Comparison of ENCODE assay signal across 24 mouse cellular contexts in genomic region chr9:50594794-50595417, GRCm38 (mm10). TPM values are rescaled to one million over a fixed set of nuclear protein-coding genes. Genes with fewer than 3 reads are reported as not detected.
DNase-seq lines count a peak whose midpoint lies in the region; ATAC-seq and TF ChIP-seq lines count a peak whose summit lies in the region.
"Had no signal": no experiment of that assay in that cellular context is flagged by ENCODE, and none has a peak within 500 bp of the region (broad histone marks: within the 10 kb centered on the region; RNA-seq: fewer than 3 reads in every experiment).

No protein-coding gene starts in this region.

- no peak overlapping the region for H3K4me3 ChIP-seq in intestine, embryonic 15.5 days (replicated peaks)
- no peak overlapping the region for H3K4me3 ChIP-seq in liver, adult 2 months (ENCODE audit: insufficient read depth, low read depth, low read length)
- H3K4me3 ChIP-seq in stomach, embryonic 14.5 days (ENCODE audit: low read depth, low read length) = no peak overlapping the region
- H3K4me3 ChIP-seq in forebrain, embryonic 16.5 days (replicated peaks; ENCODE audit: low read length) = no peak overlapping the region
- H3K4me3 ChIP-seq: embryonic facial prominence, embryonic 15.5 days; forebrain, embryonic 12.5 days; heart, adult 2 months; hindbrain, embryonic 15.5 days; limb, embryonic 13.5 days; midbrain, embryonic 12.5 days; myocyte had no signal

- TF ChIP-seq POLR2A in liver, adult 2 months (IDR thresholded peaks at IDR 0.05; ENCODE audit: extremely low read depth, insufficient read depth, low read length) = no peak

- H3K4me2 ChIP-seq in intestine, embryonic 15.5 days (replicated peaks) = no peak overlapping the region
- no peak overlapping the region for H3K4me2 ChIP-seq in stomach, embryonic 14.5 days (replicated peaks; ENCODE audit: low read depth, low read length)
- H3K4me2 ChIP-seq in forebrain, embryonic 16.5 days (ENCODE audit: low read length) = no peak overlapping the region
- H3K4me2 ChIP-seq: embryonic facial prominence, embryonic 15.5 days; forebrain, embryonic 12.5 days; hindbrain, embryonic 15.5 days; limb, embryonic 13.5 days; midbrain, embryonic 12.5 days had no signal

- peak; percentile 80 for ATAC-seq in intestine, embryonic 15.5 days
- 0 out of 2 replicates have a peak, but pooled peaks have one; percentile 37 for ATAC-seq in stomach, embryonic 14.5 days (ENCODE audit: insufficient number of reproducible peaks, insufficient read depth, low FRiP score, low read depth)
- ATAC-seq in forebrain, embryonic 16.5 days = no peak

- H3K27me3 ChIP-seq in intestine, embryonic 15.5 days (replicated peaks) = no peaks in the 10 kb centered on the region
- no peaks in the 10 kb centered on the region for H3K27me3 ChIP-seq in liver, adult 2 months (ENCODE audit: control insufficient read depth, insufficient read depth, low read length)
- no peaks in the 10 kb centered on the region for H3K27me3 ChIP-seq in stomach, embryonic 14.5 days (ENCODE audit: control insufficient read depth, insufficient read depth, low read length)
- no peaks in the 10 kb centered on the region for H3K27me3 ChIP-seq in forebrain, embryonic 16.5 days (replicated peaks; ENCODE audit: control insufficient read depth, insufficient read depth, low read length)
- H3K27me3 ChIP-seq: embryonic facial prominence, embryonic 15.5 days; forebrain, embryonic 12.5 days; hindbrain, embryonic 15.5 days; limb, embryonic 13.5 days; midbrain, embryonic 12.5 days had no signal

- no peak overlapping the region for H3K9ac ChIP-seq in intestine, embryonic 15.5 days
- 0 out of 2 replicates have a peak overlapping the region, but pooled peaks have one; percentile 3 for H3K9ac ChIP-seq in liver, adult 2 months (ENCODE audit: low read depth, low read length)
- no peak overlapping the region for H3K9ac ChIP-seq in stomach, embryonic 14.5 days (replicated peaks; ENCODE audit: low read depth, low read length)
- H3K9ac ChIP-seq in forebrain, embryonic 16.5 days (replicated peaks; ENCODE audit: low read depth, low read length) = no peak overlapping the region
- H3K9ac ChIP-seq: embryonic facial prominence, embryonic 15.5 days; forebrain, embryonic 12.5 days; hindbrain, embryonic 15.5 days; limb, embryonic 13.5 days; midbrain, embryonic 12.5 days had no signal

- H3K36me3 ChIP-seq in intestine, embryonic 15.5 days = peaks cover 32% of the 10 kb centered on the region
- H3K36me3 ChIP-seq in liver, adult 2 months (ENCODE audit: control insufficient read depth, insufficient read depth, low read length) = peaks cover 34% of the 10 kb centered on the region
- H3K36me3 ChIP-seq in stomach, embryonic 14.5 days (ENCODE audit: control insufficient read depth, insufficient read depth, low read length) = peaks cover 36% of the 10 kb centered on the region
- peaks cover 14% of the 10 kb centered on the region for H3K36me3 ChIP-seq in forebrain, embryonic 16.5 days (ENCODE audit: control insufficient read depth, insufficient read depth)

- no peak for TF ChIP-seq CTCF in liver, adult 2 months (IDR thresholded peaks at IDR 0.05; ENCODE audit: low read depth, low read length)

- DNase-seq in kidney, adult 9 months = peak; percentile 61
- DNase-seq in liver, adult 2 months (ENCODE audit: extremely low read depth, low read depth, low spot score) = peak; percentile 87
- DNase-seq in frontal cortex, postnatal 10 days (ENCODE audit: low spot score in 2 of 2) = no peak
- no peak for DNase-seq in heart, postnatal 36 days
- DNase-seq: adrenal gland, adult 8-10 months; cerebellum, adult 8-10 months; heart, adult 2 months; heart, postnatal 10 days; lung, postnatal 4 days; right cerebral cortex, adult 18-20 months had no signal

- H3K4me1 ChIP-seq in intestine, embryonic 15.5 days (replicated peaks) = no peaks in the 10 kb centered on the region
- H3K4me1 ChIP-seq in liver, adult 2 months (ENCODE audit: control insufficient read depth, insufficient read depth, low read length) = peaks cover 11% of the 10 kb centered on the region; the same call in 1 of the 2 replicates
- H3K4me1 ChIP-seq in stomach, embryonic 14.5 days (ENCODE audit: control insufficient read depth, insufficient read depth, low read length) = no peaks in the 10 kb centered on the region
- H3K4me1 ChIP-seq in forebrain, embryonic 16.5 days (replicated peaks; ENCODE audit: control insufficient read depth, insufficient read depth, low read length) = no peaks in the 10 kb centered on the region
- H3K4me1 ChIP-seq: embryonic facial prominence, embryonic 15.5 days; forebrain, embryonic 12.5 days; hindbrain, embryonic 15.5 days; limb, embryonic 13.5 days; midbrain, embryonic 12.5 days had no signal

- H3K79me2 ChIP-seq in liver, adult 2 months (ENCODE audit: control insufficient read depth, insufficient read depth, low read length) = no peaks in the 10 kb centered on the region

- intact Hi-C loops in heart, postnatal 36 days (cut with DNase I) = no loop called here

- WGBS in intestine, embryonic 15.5 days = 67% methylated on average over 12 of the region's 12 CpGs
- WGBS in liver, adult 2 months = 27% methylated on average over 12 of the region's 12 CpGs
- WGBS in stomach, embryonic 14.5 days = 63% methylated on average over 12 of the region's 12 CpGs
- WGBS in forebrain, embryonic 16.5 days = 79% methylated on average over 12 of the region's 12 CpGs

- H3K9me3 ChIP-seq in intestine, embryonic 15.5 days = no peaks in the 10 kb centered on the region
- no peaks in the 10 kb centered on the region for H3K9me3 ChIP-seq in stomach, embryonic 14.5 days (ENCODE audit: control insufficient read depth, low read depth, low read length)
- H3K9me3 ChIP-seq in forebrain, embryonic 16.5 days (ENCODE audit: control insufficient read depth, low read length) = no peaks in the 10 kb centered on the region
- H3K9me3 ChIP-seq: embryonic facial prominence, embryonic 15.5 days; forebrain, embryonic 12.5 days; G1E; hindbrain, embryonic 15.5 days; limb, embryonic 13.5 days; midbrain, embryonic 12.5 days had no signal

- H3K27ac ChIP-seq in intestine, embryonic 15.5 days = peak overlapping the region; percentile 40
- peak overlapping the region; percentile 67 for H3K27ac ChIP-seq in liver, adult 2 months (replicated peaks; ENCODE audit: insufficient read depth, low read depth, low read length)
- no peak overlapping the region for H3K27ac ChIP-seq in stomach, embryonic 14.5 days (ENCODE audit: low read length)
- no peak overlapping the region for H3K27ac ChIP-seq in forebrain, embryonic 16.5 days (ENCODE audit: low read length)
- H3K27ac ChIP-seq: embryonic facial prominence, embryonic 15.5 days; forebrain, embryonic 12.5 days; heart, adult 2 months; hindbrain, embryonic 15.5 days; limb, embryonic 13.5 days; midbrain, embryonic 12.5 days had no signal

RNA-seq across cellular contexts. Expression of gene Sdhd, which starts 8.7 kb away (rescaled TPM):
- 544 and 560 TPM in 2 replicates for polyA plus RNA-seq in intestine, embryonic 15.5 days (2015; fragmentation: Nextera tagmentation; extraction: Ambion mirVana)
- total RNA-seq in liver, adult 2 months (2014; rRNA removed) = 339 and 354 TPM in 2 replicates
- polyA plus RNA-seq in liver, adult 2 months (2012; rRNA removed) = 363 and 441 TPM in 2 replicates
- 295 and 307 TPM in 2 replicates for polyA plus RNA-seq in stomach, embryonic 14.5 days (2014; fragmentation: Nextera tagmentation; extraction: Ambion mirVana)
- 100 to 1,000 TPM; 693 to 712 TPM for total RNA-seq in heart, postnatal 36 days (2021)
- polyA plus RNA-seq in forebrain, embryonic 16.5 days (2015; fragmentation: Nextera tagmentation; extraction: Ambion mirVana) = 205 and 215 TPM in 2 replicates

RNA-seq across cellular contexts. Expression of gene Timm8b, which starts 8.8 kb away (rescaled TPM):
- polyA plus RNA-seq in intestine, embryonic 15.5 days (2015; fragmentation: Nextera tagmentation; extraction: Ambion mirVana) = 314 TPM in 2 replicates
- total RNA-seq in liver, adult 2 months (2014; rRNA removed) = 179 and 215 TPM in 2 replicates
- polyA plus RNA-seq in liver, adult 2 months (2012; rRNA removed) = 63.0 and 81.3 TPM in 2 replicates
- 272 and 288 TPM in 2 replicates for polyA plus RNA-seq in stomach, embryonic 14.5 days (2014; fragmentation: Nextera tagmentation; extraction: Ambion mirVana)
- total RNA-seq in heart, postnatal 36 days (2021) = 100 to 1,000 TPM; 271 to 284 TPM
- 308 and 327 TPM in 2 replicates for polyA plus RNA-seq in forebrain, embryonic 16.5 days (2015; fragmentation: Nextera tagmentation; extraction: Ambion mirVana)

RNA-seq across cellular contexts. Expression of gene Pih1d2, which starts 22.2 kb away (rescaled TPM):
- polyA plus RNA-seq in intestine, embryonic 15.5 days (2015; fragmentation: Nextera tagmentation; extraction: Ambion mirVana) = 2.1 and 2.9 TPM in 2 replicates
- total RNA-seq in liver, adult 2 months (2014; rRNA removed) = 0.74 and 1.0 TPM in 2 replicates
- 0.24 and 0.47 TPM in 2 replicates for polyA plus RNA-seq in liver, adult 2 months (2012; rRNA removed)
- 4.7 and 5.4 TPM in 2 replicates for polyA plus RNA-seq in stomach, embryonic 14.5 days (2014; fragmentation: Nextera tagmentation; extraction: Ambion mirVana)
- total RNA-seq in heart, postnatal 36 days (2021) = under 1 TPM in 1 of 2 experiments, not detected in 1; 0.65 TPM
- polyA plus RNA-seq in forebrain, embryonic 16.5 days (2015; fragmentation: Nextera tagmentation; extraction: Ambion mirVana) = 2.7 and 4.1 TPM in 2 replicates

RNA-seq across cellular contexts. Expression of gene Nkapd1, which starts 22.4 kb away (rescaled TPM):
- polyA plus RNA-seq in intestine, embryonic 15.5 days (2015; fragmentation: Nextera tagmentation; extraction: Ambion mirVana) = 17.5 and 20.4 TPM in 2 replicates
- 4.0 and 5.8 TPM in 2 replicates for total RNA-seq in liver, adult 2 months (2014; rRNA removed)
- 2.6 and 2.8 TPM in 2 replicates for polyA plus RNA-seq in liver, adult 2 months (2012; rRNA removed)
- 26.2 and 29.5 TPM in 2 replicates for polyA plus RNA-seq in stomach, embryonic 14.5 days (2014; fragmentation: Nextera tagmentation; extraction: Ambion mirVana)
- total RNA-seq in heart, postnatal 36 days (2021) = 10 to 100 TPM; 13.0 to 16.5 TPM
- 19.7 and 20.6 TPM in 2 replicates for polyA plus RNA-seq in forebrain, embryonic 16.5 days (2015; fragmentation: Nextera tagmentation; extraction: Ambion mirVana)

RNA-seq across cellular contexts. Expression of gene Tex12, which starts 33.8 kb away (rescaled TPM):
- 0.16 and 0.19 TPM in 2 replicates for polyA plus RNA-seq in intestine, embryonic 15.5 days (2015; fragmentation: Nextera tagmentation; extraction: Ambion mirVana)
- total RNA-seq in liver, adult 2 months (2014; rRNA removed) = 0.20 and 0.55 TPM in 2 replicates
- 0.16 TPM in 1 of 2 replicates, not detected in the other for polyA plus RNA-seq in liver, adult 2 months (2012; rRNA removed)
- not detected in 2 replicates for polyA plus RNA-seq in stomach, embryonic 14.5 days (2014; fragmentation: Nextera tagmentation; extraction: Ambion mirVana)
- total RNA-seq in heart, postnatal 36 days (2021) = not detected
- not detected in 2 replicates for polyA plus RNA-seq in forebrain, embryonic 16.5 days (2015; fragmentation: Nextera tagmentation; extraction: Ambion mirVana)
- total RNA-seq: adrenal gland, adult 8-10 months; G1E; gastrocnemius, adult 18-20 months; heart, adult 2 months; heart, postnatal 10 days; layer of hippocampus, adult 8-10 months had no signal
- polyA plus RNA-seq: embryonic facial prominence, embryonic 15.5 days; G1E; heart, adult 2 months; limb, embryonic 13.5 days; myocyte; spleen, adult 2 months; urinary bladder, adult 2 months had no signal

Comparison
In these comparisons a context has a peak if more than half of its experiments do, and no peak if none do; other contexts are left out.
1. H3K27ac ChIP-seq: peak in intestine, embryonic 15.5 days (single experiment) and liver, adult 2 months (single experiment); none in stomach, embryonic 14.5 days (single experiment) and forebrain, embryonic 16.5 days (single experiment).
2. DNase-seq: peak in kidney, adult 9 months (single experiment) and liver, adult 2 months (single experiment); none in frontal cortex, postnatal 10 days (0 of 2) and heart, postnatal 36 days (0 of 2).